Mouse (Mus musculus): ENCODE data around the gene Wasf2.

Gene Wasf2

DNA sequence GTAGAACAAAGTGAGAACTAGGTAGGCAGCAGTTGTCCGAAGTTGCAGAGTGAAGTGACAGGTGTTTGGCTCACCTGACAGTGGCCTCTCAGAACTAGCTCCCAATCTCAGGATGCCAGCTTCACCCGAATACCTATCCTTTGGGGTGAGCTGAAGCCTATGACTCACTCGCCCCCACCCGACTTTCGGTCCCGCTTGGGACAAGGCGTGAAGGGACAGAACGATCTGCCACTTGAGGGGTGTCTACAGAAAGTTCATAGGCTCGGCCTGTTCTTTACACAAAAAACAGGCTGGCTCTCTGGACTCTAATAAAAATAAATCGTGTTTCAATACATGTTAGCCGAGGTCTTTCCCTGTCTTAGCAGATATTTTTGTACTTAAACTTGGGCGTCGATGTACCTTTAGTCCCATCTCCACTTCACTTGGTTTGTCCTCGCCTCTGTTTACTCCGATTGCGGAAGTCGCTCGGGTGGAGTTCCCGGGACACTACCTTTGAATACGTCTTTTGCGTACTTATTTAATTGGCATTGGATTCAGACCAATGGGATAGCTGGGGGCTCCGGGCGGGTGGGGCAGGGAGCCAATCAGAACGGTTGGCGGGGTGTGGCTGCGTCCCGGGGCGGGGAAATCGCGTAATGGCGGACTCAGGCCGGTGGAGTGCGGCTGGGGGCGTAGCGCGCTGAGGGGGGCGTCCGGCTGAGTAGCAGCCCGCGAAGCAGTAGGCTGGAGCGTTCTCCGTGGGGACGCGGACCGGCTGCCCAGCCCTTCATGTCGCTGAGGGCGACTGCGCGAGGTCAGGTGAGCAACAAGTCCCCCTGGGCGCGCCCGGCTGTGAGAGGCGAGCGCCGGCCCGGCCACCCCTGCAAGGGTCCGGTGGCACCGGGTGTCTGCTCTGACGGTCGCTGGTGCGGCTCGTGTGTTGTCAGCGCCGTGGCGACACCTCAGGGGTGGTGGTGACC is at the start of gene Wasf2:
TSS of gene Wasf2 (plus strand) at position 575 of the 959 bp plus-strand sequence.
- CTCF ChIA-PET, result no interaction called here

- CTCF ChIA-PET, result interaction anchor here (1.2 kb wide), 1 partner anchor 62 kb away, joined by 7 read pairs; no protein-coding TSS in a partner anchor
These were observed 49.4 kb upstream of the Wasf2 start for GRCm38 (mm10) chr4:133080862-133081261.

- CTCF ChIA-PET, result interaction anchor here (0.7 kb wide), 1 partner anchor 169 kb away, joined by 4 read pairs; no protein-coding TSS in a partner anchor
These were observed 48.0 kb upstream of the Wasf2 start for GRCm38 (mm10) chr4:133082216-133082773.

- CTCF ChIA-PET, result no interaction called here
These were observed 46.1 kb upstream of the Wasf2 start for GRCm38 (mm10) chr4:133083991-133084861.

DNA sequence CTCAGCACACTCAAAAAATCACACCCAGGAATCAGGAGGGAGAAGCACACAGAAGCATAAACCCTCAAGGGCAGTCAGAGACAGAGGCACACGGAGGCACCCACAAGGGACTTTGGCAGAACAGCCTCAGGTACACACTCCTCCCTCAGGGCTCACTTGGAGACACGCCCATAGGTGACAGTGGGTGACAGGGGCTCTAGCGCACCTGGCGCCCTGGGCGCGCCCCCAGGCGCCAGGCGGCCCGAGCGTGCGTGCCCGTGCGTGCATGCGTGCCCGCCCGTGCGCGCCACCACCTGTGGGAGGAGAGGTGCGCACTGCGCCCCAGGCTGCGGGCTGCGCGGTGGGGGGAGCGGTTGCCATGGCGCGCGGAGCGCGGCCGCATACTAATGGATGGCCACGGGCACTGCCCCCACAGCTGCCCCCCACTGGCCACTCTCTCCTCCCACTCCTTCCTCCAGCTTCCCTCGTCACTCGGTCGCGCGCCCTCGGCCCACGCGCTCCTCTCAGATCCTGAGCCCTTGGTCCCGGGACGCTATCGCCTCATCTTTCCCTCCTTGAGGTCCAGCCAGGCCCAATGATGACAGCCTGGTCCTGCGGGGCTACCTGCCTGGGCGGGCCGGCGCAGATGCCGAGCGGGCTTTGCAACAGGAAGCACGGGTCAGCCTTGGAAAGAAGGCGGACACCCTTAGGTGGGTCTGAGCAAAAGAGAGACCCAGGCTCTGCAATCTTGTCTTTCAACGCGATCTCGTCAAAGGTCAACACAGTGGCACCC is 45.1 kb upstream of the Wasf2 start:
- CTCF ChIA-PET, result interaction anchor here (0.6 kb wide), 1 partner anchor 106 kb away, joined by 27 read pairs; no protein-coding TSS in a partner anchor

- CTCF ChIA-PET, result interaction anchor here (0.6 kb wide), 1 partner anchor 106 kb away, joined by 27 read pairs; no protein-coding TSS in a partner anchor
These were observed 44.4 kb upstream of the Wasf2 start for GRCm38 (mm10) chr4:133085783-133086342.

DNA sequence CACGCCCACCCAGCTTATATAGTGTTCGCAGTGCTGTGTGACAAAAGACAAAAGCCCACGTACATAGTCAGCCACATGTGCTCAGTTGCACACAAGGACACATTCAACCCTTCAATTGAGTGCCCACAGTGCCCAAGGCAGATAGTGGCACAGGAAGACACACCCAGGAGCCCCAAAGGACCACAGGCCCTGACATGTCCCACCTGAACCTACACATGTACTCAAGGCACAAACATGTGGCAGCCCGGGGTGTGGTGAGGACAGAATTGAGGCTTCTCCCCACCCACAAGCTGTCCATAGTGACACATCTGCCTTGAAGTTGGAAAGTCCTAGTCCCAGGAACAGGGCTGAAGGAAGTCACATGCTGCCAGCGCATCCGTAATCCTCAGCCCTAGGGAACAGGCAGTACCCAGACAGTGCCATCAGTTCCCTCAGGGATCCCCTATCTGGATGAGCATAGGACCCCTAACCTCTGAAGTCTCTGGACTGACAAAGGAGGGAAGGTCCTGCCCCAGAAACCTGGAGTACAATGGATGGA is 43.1 kb upstream of the Wasf2 start:
- CTCF ChIA-PET, result no interaction called here

GRCm38 (mm10) chr4:133087835-133088234 is 42.5 kb upstream of the Wasf2 start:
- CTCF ChIA-PET, result no interaction called here

GRCm38 (mm10) chr4:133089319-133089718 is 41.0 kb upstream of the Wasf2 start:
- CTCF ChIA-PET, result no interaction called here

GRCm38 (mm10) chr4:133089802-133090201 is 40.5 kb upstream of the Wasf2 start:
- CTCF ChIA-PET, result no interaction called here

DNA sequence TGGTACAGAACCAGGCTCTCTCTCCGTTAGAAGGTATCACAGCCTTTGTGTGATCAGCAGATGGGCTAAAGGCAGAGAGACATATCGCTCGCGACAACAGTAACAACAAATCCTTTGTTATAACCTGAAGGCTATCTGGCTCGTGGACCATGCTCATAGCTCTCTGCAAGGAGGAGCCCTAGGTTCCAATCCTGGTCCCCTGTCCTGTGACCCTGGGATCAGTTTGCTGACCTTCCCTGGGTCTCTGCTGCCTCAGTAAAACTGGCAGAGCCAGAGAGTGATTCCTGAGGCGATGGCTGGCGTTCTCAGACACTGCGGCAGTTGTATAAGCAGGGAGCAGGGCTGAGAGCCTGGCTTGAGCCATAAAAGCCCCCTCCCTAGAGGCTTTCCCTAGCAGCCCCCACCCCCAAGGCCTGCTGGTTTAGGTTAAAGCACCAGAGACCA is 40.0 kb upstream of the Wasf2 start:
- CTCF ChIA-PET, result interaction anchor here (0.7 kb wide), 1 partner anchor 40 kb away, joined by 3 read pairs; no protein-coding TSS in a partner anchor

- CTCF ChIA-PET, result interaction anchor here (0.7 to 0.8 kb wide), 3 partner anchors 41 to 375 kb away, joined by 3 to 5 read pairs (median 5); no protein-coding TSS in a partner anchor
These were observed 39.4 kb upstream of the Wasf2 start for GRCm38 (mm10) chr4:133090720-133091458.

DNA sequence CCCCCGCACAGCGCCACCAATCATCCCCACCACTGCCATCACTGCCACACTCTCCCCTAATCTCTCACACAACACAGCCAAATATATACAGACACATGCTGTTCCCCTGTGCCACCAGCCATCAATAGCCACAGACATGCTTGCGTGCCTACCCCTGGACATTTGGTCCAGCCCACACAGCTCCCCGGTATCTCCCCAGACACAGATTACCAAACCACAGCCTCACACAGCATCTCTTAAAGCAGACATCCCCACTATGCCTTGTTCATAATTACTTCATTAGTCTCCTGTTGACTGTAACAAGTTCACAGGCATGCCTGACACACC is 38.9 kb upstream of the Wasf2 start:
- CTCF ChIA-PET, result interaction anchor here (0.7 to 0.8 kb wide), 2 partner anchors 111 to 376 kb away, joined by 5 read pairs; no protein-coding TSS in a partner anchor

DNA sequence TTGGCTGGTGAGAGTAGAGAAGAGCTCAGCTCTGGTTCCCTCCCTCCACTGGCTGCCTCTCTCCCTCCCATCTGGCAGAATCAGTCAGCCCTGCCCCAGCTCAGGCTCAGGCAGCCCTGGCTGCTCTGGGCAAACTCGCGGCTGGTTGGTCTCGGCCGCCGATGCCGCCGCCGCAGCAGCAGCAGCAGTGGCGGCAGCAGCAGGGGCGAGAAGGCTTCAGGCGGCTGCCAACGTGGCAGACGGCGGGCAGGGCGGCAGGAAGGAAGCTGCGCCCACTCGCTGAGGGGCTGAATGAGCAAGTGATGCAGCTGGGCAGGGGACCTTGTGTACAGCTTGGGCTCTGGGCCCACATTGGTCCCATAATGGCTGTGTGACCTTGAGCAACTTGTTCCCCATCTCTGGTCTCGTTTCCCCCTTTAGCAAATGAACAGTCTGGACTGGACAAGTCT is 37.8 kb upstream of the Wasf2 start:
- CTCF ChIA-PET, result interaction anchor here (0.5 to 0.7 kb wide), 3 partner anchors 13 to 60 kb away, joined by 3 to 6 read pairs (median 4); no protein-coding TSS in a partner anchor

DNA sequence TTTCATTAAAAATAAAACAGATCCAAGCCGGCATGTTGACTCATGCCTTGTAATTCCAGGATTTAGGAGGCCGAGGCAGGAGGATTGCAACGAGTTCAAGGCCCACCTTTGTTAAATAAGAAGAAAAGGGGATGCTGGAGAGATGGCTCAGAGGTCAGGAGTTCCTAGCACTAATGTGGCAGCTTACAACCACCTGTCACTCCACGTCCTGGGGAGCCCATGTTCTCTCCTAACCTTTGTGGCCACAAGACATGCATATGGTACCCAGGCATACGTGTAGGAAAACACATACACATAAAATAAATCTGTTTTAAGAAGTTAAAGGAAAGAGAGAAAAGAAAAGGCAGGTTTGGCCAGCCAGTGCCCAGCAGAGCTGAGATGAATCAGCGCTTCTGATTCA is 37.2 kb upstream of the Wasf2 start:
- CTCF ChIA-PET, result interaction anchor here (0.5 to 0.7 kb wide), 3 partner anchors 13 to 59 kb away, joined by 3 to 6 read pairs (median 4); no protein-coding TSS in a partner anchor

GRCm38 (mm10) chr4:133093481-133094033 is 36.7 kb upstream of the Wasf2 start:
- CTCF ChIA-PET, result interaction anchor here (0.6 kb wide), 1 partner anchor 106 kb away, joined by 5 read pairs; no protein-coding TSS in a partner anchor

DNA sequence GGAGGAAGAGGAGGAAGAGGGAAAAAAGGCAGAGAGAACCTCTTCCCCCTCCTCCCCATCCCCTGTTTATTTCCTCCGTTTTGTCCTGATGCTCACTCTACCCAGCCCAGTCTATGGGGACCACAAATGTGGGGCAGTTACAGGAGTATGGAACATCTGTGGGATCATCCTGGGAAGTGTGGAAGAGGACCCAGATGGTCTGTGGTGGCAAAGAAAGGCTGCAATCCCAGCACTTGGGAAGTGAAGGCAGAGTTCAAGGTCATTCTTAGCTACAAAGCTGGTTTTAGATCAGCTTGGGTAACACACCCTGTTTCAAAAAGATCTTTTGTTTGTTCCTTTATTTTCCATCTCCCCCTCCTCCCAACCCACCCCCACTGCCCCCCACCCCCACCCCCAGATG is 36.0 kb upstream of the Wasf2 start:
- CTCF ChIA-PET, result no interaction called here

GRCm38 (mm10) chr4:133094936-133095733 is 35.2 kb upstream of the Wasf2 start:
- CTCF ChIA-PET, result interaction anchor here (0.6 kb wide), 1 partner anchor 21 kb away, joined by 3 read pairs; no protein-coding TSS in a partner anchor

Measured in spleen, embryonic (tissue).